In the genomic region with DNA sequence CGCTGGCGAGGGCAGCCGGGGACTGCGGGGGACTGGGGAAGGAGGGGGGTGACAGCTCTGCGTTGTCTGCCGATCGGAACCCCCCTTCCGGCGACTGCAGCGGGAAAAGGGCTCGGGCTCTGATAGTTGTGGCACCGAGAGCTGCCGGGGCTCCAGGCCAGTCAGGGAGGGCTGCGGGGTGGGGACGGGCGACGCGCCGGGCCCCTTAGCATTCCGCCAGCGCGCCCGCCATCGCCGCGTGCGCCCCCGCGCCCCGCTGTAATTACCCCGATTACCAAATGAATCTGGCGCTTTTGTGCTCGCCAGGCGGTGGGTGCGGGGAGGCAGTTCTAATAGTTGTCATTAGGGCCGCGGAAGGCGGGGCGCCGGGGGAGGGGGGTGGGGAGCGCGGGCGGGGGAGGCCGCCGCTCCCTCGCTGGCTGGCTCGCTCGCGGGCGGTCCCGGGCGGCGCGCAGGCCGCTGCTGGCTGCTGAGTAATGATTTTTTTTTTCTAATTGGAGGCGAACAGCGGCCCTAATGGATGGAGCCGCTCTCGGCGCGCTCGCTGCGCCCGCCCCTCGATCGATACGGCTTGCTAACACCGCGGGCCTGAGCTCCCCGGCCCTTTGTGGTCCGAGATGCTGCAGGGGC, we compare ENCODE assay signal across 8 mouse cellular contexts.
DNase-seq lines count a peak whose midpoint lies in the region; ATAC-seq and TF ChIP-seq lines count a peak whose summit lies in the region.

No protein-coding gene starts in this region.

- H3K9me3 ChIP-seq in forebrain, embryonic 13.5 days (replicated peaks): no peaks in the 10 kb centered on the region
- no peaks in the 10 kb centered on the region for H3K9me3 ChIP-seq in limb, embryonic 11.5 days (ENCODE audit: control insufficient read depth, low read length)
- H3K9me3 ChIP-seq in midbrain, embryonic 14.5 days (ENCODE audit: control insufficient read depth, low read length): no peaks in the 10 kb centered on the region

- 2% methylated on average over 56 of the region's 71 CpGs for WGBS in cerebellum, adult 2 months
- WGBS in forebrain, embryonic 13.5 days: 7% methylated on average over 61 of the region's 71 CpGs
- WGBS in limb, embryonic 11.5 days: 5% methylated on average over 43 of the region's 71 CpGs
- WGBS in midbrain, embryonic 14.5 days: 6% methylated on average over 70 of the region's 71 CpGs

- peak; percentile 30 to 43 for DNase-seq in cerebellum, adult 2 months
- DNase-seq in cerebellum, adult 9-11 months: no peak
- peak; percentile 53 for DNase-seq in NIH3T3 (ENCODE audit: low read depth)
- peak; percentile 62 for DNase-seq in limb, embryonic 11.5 days (ENCODE audit: low spot score)
- peak; percentile 82 for DNase-seq in midbrain, embryonic 14.5 days
- peak; percentile 22 for DNase-seq in thymus, postnatal 14 days

- H3K4me3 ChIP-seq in cerebellum, adult 2 months (replicated peaks; ENCODE audit: insufficient read depth, low read depth, low read length): peak overlapping the region; percentile 62
- H3K4me3 ChIP-seq in forebrain, embryonic 13.5 days: peak overlapping the region; percentile 33
- peak overlapping the region; percentile 33 for H3K4me3 ChIP-seq in limb, embryonic 11.5 days (ENCODE audit: low read depth, low read length)
- H3K4me3 ChIP-seq in midbrain, embryonic 14.5 days (replicated peaks; ENCODE audit: low read depth, low read length): peak overlapping the region; percentile 32

- H3K4me2 ChIP-seq in forebrain, embryonic 13.5 days: peak overlapping the region; percentile 64
- peak overlapping the region; percentile 49 for H3K4me2 ChIP-seq in limb, embryonic 11.5 days (ENCODE audit: low read depth, severe bottlenecking)
- peak overlapping the region; percentile 58 for H3K4me2 ChIP-seq in midbrain, embryonic 14.5 days (ENCODE audit: low read length)

- TF ChIP-seq POLR2A in cerebellum, adult 2 months (IDR thresholded peaks at IDR 0.05; ENCODE audit: borderline replicate concordance, insufficient read depth, low read length): no peak

- peak overlapping the region; percentile 62 for H3K9ac ChIP-seq in forebrain, embryonic 13.5 days
- peak overlapping the region; percentile 53 for H3K9ac ChIP-seq in limb, embryonic 11.5 days (ENCODE audit: low read length)
- H3K9ac ChIP-seq in midbrain, embryonic 14.5 days (replicated peaks; ENCODE audit: low read length): peak overlapping the region; percentile 54

- no peaks in the 10 kb centered on the region for H3K27me3 ChIP-seq in cerebellum, adult 2 months (ENCODE audit: control insufficient read depth, insufficient read depth, low read length)
- peaks cover 58% of the 10 kb centered on the region for H3K27me3 ChIP-seq in forebrain, embryonic 13.5 days
- peaks cover 37% of the 10 kb centered on the region for H3K27me3 ChIP-seq in limb, embryonic 11.5 days (ENCODE audit: control insufficient read depth, insufficient read depth, low read length)
- no peaks in the 10 kb centered on the region for H3K27me3 ChIP-seq in midbrain, embryonic 14.5 days (ENCODE audit: control insufficient read depth, insufficient read depth, low read length)

- peak; percentile 87 for ATAC-seq in forebrain, embryonic 13.5 days
- ATAC-seq in inflammation-experienced regulatory T-cells, adult 6 months: peak; percentile 46
- peak; percentile 56; the same call in 1 of the 2 replicates for ATAC-seq in limb, embryonic 11.5 days (ENCODE audit: insufficient number of reproducible peaks, low FRiP score, low TSS enrichment, low read depth)
- peak; percentile 73 for ATAC-seq in midbrain, embryonic 14.5 days (ENCODE audit: low FRiP score, low TSS enrichment)

- peaks cover 7% of the 10 kb centered on the region; the same call in 1 of the 2 replicates for H3K4me1 ChIP-seq in cerebellum, adult 2 months (ENCODE audit: control insufficient read depth, insufficient read depth, low read length)
- peaks cover 27% of the 10 kb centered on the region for H3K4me1 ChIP-seq in forebrain, embryonic 13.5 days
- H3K4me1 ChIP-seq in limb, embryonic 11.5 days (ENCODE audit: control insufficient read depth, insufficient read depth, low read length): peaks cover 12% of the 10 kb centered on the region
- H3K4me1 ChIP-seq in midbrain, embryonic 14.5 days (ENCODE audit: control insufficient read depth, insufficient read depth, low read length): peaks cover 7% of the 10 kb centered on the region; the same call in 1 of the 2 replicates

- no peaks in the 10 kb centered on the region for H3K36me3 ChIP-seq in forebrain, embryonic 13.5 days (ENCODE audit: poor library complexity, severe bottlenecking)
- H3K36me3 ChIP-seq in limb, embryonic 11.5 days (ENCODE audit: control insufficient read depth, insufficient read depth, low read length): no peaks in the 10 kb centered on the region
- H3K36me3 ChIP-seq in midbrain, embryonic 14.5 days (ENCODE audit: control insufficient read depth, insufficient read depth, low read length): no peaks in the 10 kb centered on the region

- H3K27ac ChIP-seq in cerebellum, adult 2 months (ENCODE audit: insufficient read depth, low read length): peak overlapping the region; percentile 11; the same call in 1 of the 2 replicates
- peak overlapping the region; percentile 85 for H3K27ac ChIP-seq in forebrain, embryonic 13.5 days
- peak overlapping the region; percentile 68 for H3K27ac ChIP-seq in limb, embryonic 11.5 days (replicated peaks; ENCODE audit: low read depth, low read length)
- peak overlapping the region; percentile 86 for H3K27ac ChIP-seq in midbrain, embryonic 14.5 days (replicated peaks; ENCODE audit: low read depth, low read length)

- no peak for TF ChIP-seq CTCF in cerebellum, adult 2 months (IDR thresholded peaks at IDR 0.05; ENCODE audit: borderline replicate concordance, insufficient read depth, low read depth, low read length)

Comparison
In these comparisons a context has a peak if more than half of its experiments do, and no peak if none do; other contexts are left out.
1. H3K27ac ChIP-seq: peak in every context shown above with its lines; median percentile 86 in midbrain, embryonic 14.5 days; 85 in forebrain, embryonic 13.5 days; 68 in limb, embryonic 11.5 days; 11 in cerebellum, adult 2 months.